Mouse (Mus musculus): ENCODE results near the gene Uba2.

DNA sequence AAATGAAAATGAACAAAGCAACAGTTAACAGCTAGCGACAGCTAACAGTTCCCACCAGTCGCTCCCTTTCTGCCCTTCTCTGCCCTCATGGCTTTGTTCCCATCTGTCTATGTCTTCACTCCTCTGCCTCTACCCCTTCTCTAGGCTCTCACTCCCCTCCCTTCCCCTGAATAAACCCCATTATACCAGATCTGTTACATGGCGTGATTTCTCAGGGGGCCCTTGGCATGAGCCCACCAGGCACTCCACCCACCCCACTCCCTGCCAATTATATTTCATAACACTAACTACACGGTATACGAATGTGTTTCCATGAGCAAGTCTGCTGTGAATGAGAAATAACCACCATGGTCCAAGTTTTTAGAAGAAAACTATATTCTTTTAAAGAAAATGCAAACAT, 60.2 kb downstream of the Uba2 start:
- TF ChIP-seq TAL1 (IDR thresholded peaks at IDR 0.05; ENCODE audit: low read length): no peak
- TF ChIP-seq GATA1 (IDR thresholded peaks at IDR 0.05; ENCODE audit: low read length): no peak

Measured in erythroblast, embryonic 14.5 days (primary cell).